Mouse (Mus musculus) spleen, postnatal 14 days (tissue): ENCODE measurements around the gene Rbm34.
"Not testable (repeated sequence)": the region's sequence is repeated elsewhere in the genome, so short reads cannot be mapped to it uniquely, and the experiment has no call there.

Source experiments
- DNase-seq, 2 experiments: peaks; one replicate each; pipeline ENCODE4 v3.0.0; 2021 to 2022; ENCODE audit warnings: low spot score in 2 of 2

The Rbm34 gene

DNA sequence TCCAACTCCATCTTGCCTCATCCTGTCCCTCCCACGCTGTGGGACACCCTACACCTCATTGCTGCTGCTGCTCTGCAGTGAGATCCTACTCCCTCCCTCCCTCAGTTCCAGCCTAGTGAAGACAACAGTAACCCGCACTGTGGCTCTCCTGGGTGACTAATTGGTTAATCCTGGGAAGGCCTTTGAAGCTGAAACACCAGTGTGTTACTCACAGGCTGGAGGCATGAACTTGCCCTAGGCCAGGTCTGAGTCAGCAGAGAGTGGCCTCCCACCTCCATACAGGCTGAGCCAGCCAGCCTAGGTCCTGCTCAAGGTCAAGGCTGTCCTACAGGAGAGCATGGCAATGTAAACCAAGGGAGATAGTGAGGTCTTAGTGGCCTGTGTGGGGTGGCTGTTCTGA lies 51.6 kb downstream of the Rbm34 start:
- no peak for DNase-seq

GRCm38 (mm10) chr8:126918356-126918755 lies 52.5 kb downstream of the Rbm34 start:
- DNase-seq, result no peak

DNA sequence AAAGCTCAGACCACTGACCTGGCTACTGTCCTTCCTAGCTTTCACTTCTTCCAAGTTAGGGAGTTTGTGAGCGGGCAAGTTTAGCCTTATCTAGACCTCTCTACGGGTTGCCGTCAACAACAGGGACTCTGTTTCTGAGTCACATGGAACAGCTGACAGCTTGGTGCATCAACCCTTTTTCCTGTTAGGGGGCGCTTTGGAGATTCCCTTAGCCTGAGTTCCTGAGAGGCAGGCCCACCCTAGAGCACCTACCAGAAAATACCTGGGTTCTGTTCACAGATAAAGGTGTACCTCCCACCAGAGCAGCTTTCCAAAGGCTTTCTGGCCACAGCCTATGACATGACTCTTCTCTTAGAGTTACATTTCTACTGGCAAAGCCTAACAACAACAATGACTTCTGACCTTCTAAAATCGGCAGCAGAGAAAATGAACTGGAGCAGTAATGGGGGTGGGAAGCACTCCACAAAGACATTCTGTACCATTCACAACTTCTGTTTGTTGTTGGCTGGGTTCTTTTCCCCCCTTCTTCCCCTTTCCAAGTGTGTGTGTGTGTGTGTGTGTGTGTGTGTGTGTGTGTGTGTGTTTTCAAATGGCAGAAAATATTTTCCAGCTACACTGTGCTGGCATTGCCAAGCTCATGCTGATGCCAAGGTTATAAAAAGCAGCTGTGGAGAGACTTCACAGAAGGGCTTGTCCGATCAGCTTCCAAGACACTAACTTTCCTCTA lies 53.5 kb downstream of the Rbm34 start:
- DNase-seq, result no peak

GRCm38 (mm10) chr8:126916611-126917010 lies 54.3 kb downstream of the Rbm34 start:
- DNase-seq, result no peak

- no peak for DNase-seq
Observed at GRCm38 (mm10) chr8:126914609-126915375, 56.1 kb downstream of the Rbm34 start.

GRCm38 (mm10) chr8:126914107-126914490 lies 56.8 kb downstream of the Rbm34 start:
- DNase-seq, result not testable (repeated sequence)

GRCm38 (mm10) chr8:126913241-126914106 lies 57.4 kb downstream of the Rbm34 start:
- no peak for DNase-seq

GRCm38 (mm10) chr8:126909371-126909802 lies 61.5 kb downstream of the Rbm34 start:
- no peak for DNase-seq

DNA sequence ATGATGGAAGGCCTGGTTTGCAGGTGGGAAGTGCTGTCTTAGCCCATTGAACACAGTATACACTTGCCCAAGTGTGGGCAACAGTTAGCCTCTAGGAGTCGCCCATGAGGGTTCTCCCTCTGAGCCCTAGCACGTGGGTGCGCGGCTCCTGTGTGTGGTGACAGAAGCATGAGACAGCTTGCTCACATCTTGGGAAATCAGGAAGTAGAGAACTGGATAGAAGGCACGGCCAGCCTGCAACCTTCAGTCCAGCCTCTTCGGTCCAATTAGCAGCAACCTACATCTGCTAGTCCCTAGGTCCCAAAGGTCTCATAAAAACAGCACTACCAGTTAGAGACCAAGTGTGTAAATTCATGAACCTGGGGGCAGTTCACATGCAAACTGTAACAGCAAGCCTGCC lies 62.1 kb downstream of the Rbm34 start:
- DNase-seq, result peak in 1 of 2 experiments; percentile 28

DNA sequence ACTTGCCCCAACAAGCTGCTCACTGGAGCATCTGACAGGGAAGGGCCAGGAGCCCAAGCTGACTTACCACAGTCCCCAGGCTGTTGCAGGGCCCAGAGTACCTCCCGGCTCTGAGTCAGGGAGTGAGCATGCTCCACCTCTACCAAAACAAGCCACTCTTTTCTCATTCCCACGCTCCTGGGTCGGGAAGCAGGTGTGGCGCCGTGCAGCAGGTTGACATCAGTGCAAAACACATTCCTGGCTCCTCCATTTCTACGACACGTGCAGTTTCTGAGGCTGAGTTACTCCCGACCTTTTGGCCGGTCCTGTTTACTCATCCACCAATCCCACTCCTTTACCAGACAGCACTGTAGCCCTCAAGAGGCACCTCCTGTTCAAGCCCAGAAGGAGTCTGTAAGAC lies 62.9 kb downstream of the Rbm34 start:
- DNase-seq, result no peak

DNA sequence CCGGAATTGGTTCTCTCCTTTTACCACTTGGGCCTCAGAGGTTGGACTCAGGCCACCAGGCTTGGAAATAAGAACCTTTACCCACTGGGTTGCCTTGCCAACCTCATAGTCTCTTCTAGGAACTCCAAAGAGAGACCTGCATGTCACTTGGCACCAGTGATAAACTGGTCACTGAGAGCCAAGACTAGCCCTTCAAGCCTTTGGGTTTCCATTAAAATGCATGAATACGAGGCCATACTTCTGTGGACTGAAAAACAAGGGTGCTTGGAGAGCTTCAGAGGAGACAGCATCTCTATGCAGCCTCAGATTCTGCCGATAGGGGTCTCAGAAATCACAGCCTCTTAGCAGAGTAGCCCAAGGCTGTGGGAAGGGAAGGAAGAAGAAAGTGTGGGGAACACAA lies 63.5 kb downstream of the Rbm34 start:
- DNase-seq, result no peak

DNA sequence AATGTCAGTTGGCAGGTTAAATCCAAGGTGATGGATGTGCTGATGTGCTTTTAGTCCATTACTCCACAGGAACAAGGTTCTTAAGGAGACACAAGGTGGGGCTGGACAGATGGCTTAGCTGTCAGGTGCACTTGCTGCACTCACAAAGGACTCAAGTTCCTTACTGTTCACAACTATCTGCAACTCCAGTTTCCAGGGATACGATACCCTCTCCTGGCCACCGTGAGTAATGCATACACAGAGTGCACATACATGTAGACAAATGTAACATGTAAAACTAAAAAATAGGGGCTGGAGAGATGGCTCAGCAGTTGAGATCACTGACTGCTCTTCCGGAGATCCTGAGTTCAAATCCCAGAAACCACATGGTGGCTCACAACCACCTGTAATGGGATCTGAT lies 65.5 kb downstream of the Rbm34 start:
- DNase-seq, result no peak

DNA sequence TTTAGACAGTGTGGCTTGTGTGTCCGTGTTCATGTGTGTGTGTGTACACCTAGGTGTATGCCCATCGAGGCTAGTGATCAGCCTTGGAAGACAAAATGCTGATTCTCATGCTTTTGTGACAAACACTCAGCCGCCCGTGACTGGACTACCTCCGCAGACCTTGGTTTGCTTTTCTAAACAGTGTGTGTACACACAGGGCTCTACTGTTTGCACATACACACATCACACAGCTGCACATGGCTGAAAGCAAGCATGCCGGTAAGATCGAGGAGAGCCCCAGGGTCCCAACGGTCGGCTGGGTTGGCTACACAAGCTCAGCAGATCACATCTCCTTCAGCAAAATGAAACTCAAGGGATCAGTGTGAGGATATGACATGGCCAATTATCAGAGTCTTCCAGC lies 66.9 kb downstream of the Rbm34 start:
- no peak for DNase-seq

DNA sequence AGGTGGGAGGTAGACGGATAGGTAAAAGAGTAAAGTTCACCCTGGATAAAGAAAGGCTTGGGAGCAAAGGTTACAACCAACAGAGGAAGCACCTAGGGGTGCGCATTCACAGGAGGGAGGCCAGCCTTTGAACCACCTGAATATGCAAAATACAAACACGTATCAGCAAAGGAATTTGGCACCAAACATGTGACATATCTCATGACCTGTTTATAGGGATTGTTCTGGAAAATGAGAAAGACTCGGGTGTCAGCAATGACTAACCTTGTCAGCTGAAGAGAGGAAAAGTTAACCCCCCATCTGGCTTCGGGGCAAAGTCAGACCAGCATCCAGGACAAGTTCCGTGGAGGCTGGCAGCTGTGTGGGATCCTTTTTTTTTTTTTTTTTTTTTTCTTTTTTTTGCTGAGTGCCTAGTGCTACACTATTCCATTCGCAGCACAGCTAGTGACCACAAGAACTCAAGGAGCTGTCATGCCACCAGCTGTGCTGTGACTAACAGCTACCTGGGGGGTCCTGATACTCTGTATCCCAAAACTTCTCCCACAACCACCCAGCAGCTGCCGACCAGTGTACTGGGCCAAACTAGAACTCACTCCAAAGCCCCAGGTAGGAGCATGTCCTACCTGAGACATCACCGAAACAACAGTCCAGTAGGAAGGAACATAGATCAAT lies 67.5 kb downstream of the Rbm34 start:
- no peak for DNase-seq

DNA sequence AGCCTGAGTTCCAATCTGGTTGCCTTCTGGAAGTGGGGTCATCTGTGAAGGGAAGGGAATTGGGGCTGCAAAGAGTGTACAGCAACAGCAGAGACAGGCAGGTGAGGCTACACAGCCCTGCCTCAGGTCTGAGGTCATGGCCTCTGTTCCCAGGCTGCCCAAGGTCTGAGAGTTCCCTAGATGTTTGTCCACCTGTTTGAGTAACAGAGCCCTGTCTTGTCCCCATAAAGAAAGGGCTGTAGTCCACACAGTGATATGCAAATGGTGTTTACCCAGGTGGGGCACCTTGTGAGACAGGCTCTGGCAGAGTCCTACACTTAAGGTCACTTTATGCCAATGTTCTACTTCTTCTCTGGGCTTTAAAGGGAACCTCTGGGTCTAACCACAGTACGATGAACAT lies 69.3 kb downstream of the Rbm34 start:
- no peak for DNase-seq

DNA sequence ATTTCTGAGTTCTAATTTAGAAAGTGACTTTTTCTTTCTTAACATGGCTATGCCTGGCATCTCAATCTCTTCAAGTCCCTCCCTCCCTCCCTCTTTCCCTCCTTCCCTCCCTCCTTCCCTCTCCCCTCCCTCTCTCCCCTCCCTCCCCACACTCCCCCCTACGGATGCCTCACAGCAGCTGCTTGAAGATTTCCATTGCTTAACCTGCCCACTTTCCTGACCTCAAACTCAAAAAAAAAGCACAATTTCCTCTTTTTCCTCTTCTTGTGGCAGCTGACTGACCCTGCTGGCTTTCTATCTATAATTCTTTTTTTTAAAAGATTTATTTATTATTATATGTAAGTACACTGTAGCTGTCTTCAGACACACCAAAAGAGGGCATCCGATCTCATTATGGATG lies 69.8 kb downstream of the Rbm34 start:
- no peak for DNase-seq
